Mouse (Mus musculus) kidney, adult 2 months (tissue): ENCODE measurements around the gene S1pr3.

ENCODE experiments used
- CTCF ChIP-seq: fragments of 200-500 bp; conservative IDR thresholded peaks from 2 replicates; pipeline ENCODE4 v1.5.1; 2011; ENCODE audit warnings: low read depth, mild to moderate bottlenecking, control low read depth, low read length, moderate library complexity, mixed read lengths; ENCODE audit not compliant: insufficient read depth, insufficient read length
- POLR2A ChIP-seq: fragments of 200-500 bp; IDR thresholded peaks from one replicate; pipeline ENCODE4 v1.6.1; 2011; ENCODE audit warnings: low read depth, low read length, control low read depth

DNA sequence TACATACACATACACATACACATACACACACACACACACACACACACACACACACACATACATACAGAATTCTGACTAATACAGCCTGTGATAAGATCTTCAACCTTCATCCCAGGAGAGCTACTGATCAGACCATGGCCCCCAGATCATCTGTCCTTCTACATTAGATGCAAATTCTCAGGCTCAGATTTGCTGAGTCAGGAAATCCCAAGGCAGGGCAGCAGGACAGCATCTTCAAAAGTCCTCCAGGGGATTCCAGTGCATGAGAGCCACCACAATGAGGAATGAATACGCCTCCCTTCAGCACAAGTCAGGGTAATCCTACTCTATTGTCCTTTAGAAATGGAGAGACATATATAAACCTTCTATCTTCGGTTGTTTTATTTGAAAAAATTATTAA is 23.5 kb upstream of the S1pr3 start:
- TF ChIP-seq POLR2A = no peak
- no peak for TF ChIP-seq CTCF
